ENCODE assay signal across 9 mouse cellular contexts in genomic region chr1:35926191-35927048, GRCm38 (mm10).
DNase-seq lines count a peak whose midpoint lies in the region; ATAC-seq and TF ChIP-seq lines count a peak whose summit lies in the region.
"Had no signal": no experiment of that assay in that cellular context is flagged by ENCODE, and none has a peak within 500 bp of the region (broad histone marks: within the 10 kb centered on the region; RNA-seq: fewer than 3 reads in every experiment).

No protein-coding gene starts in this region.

- no peaks in the 10 kb centered on the region for H3K4me1 ChIP-seq in kidney, adult 2 months (ENCODE audit: control insufficient read depth, insufficient read depth, low read length)
- H3K4me1 ChIP-seq in heart, embryonic 14.5 days (ENCODE audit: control insufficient read depth in 2 of 2, insufficient read depth in 2 of 2, low read length in 2 of 2) = peaks cover 35 to 55% of the 10 kb centered on the region in 2 experiments
- H3K4me1 ChIP-seq in liver, embryonic 14.5 days (replicated peaks; ENCODE audit: control insufficient read depth in 2 of 2, insufficient read depth in 2 of 2, low read length in 1 of 2) = peaks cover 5 to 29% of the 10 kb centered on the region in 2 experiments
- H3K4me1 ChIP-seq: forebrain, embryonic 12.5 days had no signal

- H3K27me3 ChIP-seq in kidney, adult 2 months (replicated peaks; ENCODE audit: control insufficient read depth, insufficient read depth, low read length) = no peaks in the 10 kb centered on the region
- H3K27me3 ChIP-seq in heart, embryonic 14.5 days (ENCODE audit: control insufficient read depth, insufficient read depth, low read length) = no peaks in the 10 kb centered on the region
- no peaks in the 10 kb centered on the region for H3K27me3 ChIP-seq in liver, embryonic 14.5 days (ENCODE audit: control insufficient read depth, insufficient read depth, low read length)
- H3K27me3 ChIP-seq: forebrain, embryonic 12.5 days had no signal

- no peak overlapping the region for H3K27ac ChIP-seq in kidney, adult 2 months (ENCODE audit: insufficient read depth, low read depth, low read length)
- H3K27ac ChIP-seq in heart, embryonic 14.5 days (replicated peaks in 1 of 2; ENCODE audit: control insufficient read depth in 1 of 2, insufficient read depth in 1 of 2, low read depth in 2 of 2, low read length in 2 of 2) = peak overlapping the region; percentile 96 to 97
- H3K27ac ChIP-seq in liver, embryonic 14.5 days = no peak overlapping the region
- H3K27ac ChIP-seq: forebrain, embryonic 12.5 days had no signal

- H3K9me3 ChIP-seq in heart, embryonic 14.5 days (ENCODE audit: control insufficient read depth, low read length) = no peaks in the 10 kb centered on the region
- H3K9me3 ChIP-seq in liver, embryonic 14.5 days (ENCODE audit: control insufficient read depth, low read length) = no peaks in the 10 kb centered on the region
- H3K9me3 ChIP-seq: forebrain, embryonic 12.5 days had no signal

- TF ChIP-seq EP300 in liver, embryonic 14.5 days (IDR thresholded peaks at IDR 0.05; ENCODE audit: low read depth) = no peak

- H3K36me3 ChIP-seq in kidney, adult 2 months (ENCODE audit: control insufficient read depth, insufficient read depth, low read length) = no peaks in the 10 kb centered on the region
- no peaks in the 10 kb centered on the region for H3K36me3 ChIP-seq in heart, embryonic 14.5 days (ENCODE audit: control insufficient read depth, insufficient read depth, low read length)
- no peaks in the 10 kb centered on the region for H3K36me3 ChIP-seq in liver, embryonic 14.5 days (replicated peaks; ENCODE audit: control insufficient read depth, insufficient read depth, low read depth)
- H3K36me3 ChIP-seq: forebrain, embryonic 12.5 days had no signal

- peak; percentile 86 for ATAC-seq in heart, embryonic 14.5 days (ENCODE audit: insufficient number of reproducible peaks, insufficient read depth, low FRiP score, low read depth)
- peak; percentile 56; the same call in 1 of the 2 replicates for ATAC-seq in liver, embryonic 14.5 days (ENCODE audit: insufficient read depth)
- ATAC-seq in inflammation-experienced regulatory T-cells, adult 6 months = no peak

- peak overlapping the region; percentile 46 for H3K4me2 ChIP-seq in heart, embryonic 14.5 days (ENCODE audit: low read length)
- H3K4me2 ChIP-seq in liver, embryonic 14.5 days (ENCODE audit: low read depth) = no peak overlapping the region
- H3K4me2 ChIP-seq: forebrain, embryonic 12.5 days had no signal

- WGBS in kidney, adult 2 months = 64% methylated on average over 5 of the region's 5 CpGs
- 23% methylated on average over 5 of the region's 5 CpGs for WGBS in heart, embryonic 14.5 days
- 31% methylated on average over 5 of the region's 5 CpGs for WGBS in liver, embryonic 14.5 days (ENCODE audit: insufficient replicate concordance)

- TF ChIP-seq CTCF in kidney, adult 2 months (conservative IDR thresholded peaks at IDR 0.05; ENCODE audit: insufficient read depth, insufficient read length, low read depth, low read length) = no peak
- TF ChIP-seq CTCF in liver, embryonic 14.5 days (IDR thresholded peaks at IDR 0.05; ENCODE audit: low read depth) = no peak

- 0 out of 2 replicates have a peak overlapping the region, but pooled peaks have one; percentile 32 for H3K9ac ChIP-seq in heart, embryonic 14.5 days (ENCODE audit: low read length)
- H3K9ac ChIP-seq in liver, embryonic 14.5 days (replicated peaks) = no peak overlapping the region
- H3K9ac ChIP-seq: forebrain, embryonic 12.5 days had no signal

- DNase-seq in kidney, adult 2 months = peak; percentile 19
- no peak for DNase-seq in kidney, adult 8-10 months
- peak; percentile 35 for DNase-seq in ZHBTc4 (ENCODE audit: low read depth, low spot score)
- DNase-seq in liver, embryonic 14.5 days (ENCODE audit: low read depth in 3 of 3, low spot score in 3 of 3) = peak in 1 of 3 experiments; percentile 11
- no peak for DNase-seq in left cerebral cortex, adult 18-20 months (ENCODE audit: low spot score in 2 of 2)
- no peak for DNase-seq in MN1 (ENCODE audit: low spot score)

- H3K4me3 ChIP-seq in kidney, adult 2 months (ENCODE audit: insufficient read depth, low read depth, low read length) = no peak overlapping the region
- no peak overlapping the region for H3K4me3 ChIP-seq in heart, embryonic 14.5 days (ENCODE audit: control insufficient read depth in 1 of 2, insufficient read depth in 1 of 2, low read depth in 1 of 2, low read length in 2 of 2)
- no peak overlapping the region for H3K4me3 ChIP-seq in liver, embryonic 14.5 days (ENCODE audit: insufficient read depth in 1 of 2, low read depth in 2 of 2, low read length in 2 of 2)
- H3K4me3 ChIP-seq: forebrain, embryonic 12.5 days had no signal

- TF ChIP-seq POLR2A in kidney, adult 2 months (IDR thresholded peaks at IDR 0.05; ENCODE audit: low read depth, low read length) = no peak

Comparison
In these comparisons a context has a peak if more than half of its experiments do, and no peak if none do; other contexts are left out.
1. DNase-seq: peak in kidney, adult 2 months (single experiment) and ZHBTc4 (single experiment); none in kidney, adult 8-10 months (0 of 2), left cerebral cortex, adult 18-20 months (0 of 2) and MN1 (single experiment).
2. H3K27ac ChIP-seq: peak in heart, embryonic 14.5 days (2 of 2); none in kidney, adult 2 months (single experiment) and liver, embryonic 14.5 days (single experiment).